Mouse (Mus musculus): Measurements from ENCODE around the gene Scd3. TPM values are rescaled to one million over a fixed set of nuclear protein-coding genes. Genes with fewer than 3 reads are reported as not detected.
"Not testable (repeated sequence)": the region's sequence is repeated elsewhere in the genome, so short reads cannot be mapped to it uniquely, and the experiment has no call there.

Scd3 gene
- polyA plus RNA-seq, 1 experiment from 2014 or later, result 0.12 TPM

DNA sequence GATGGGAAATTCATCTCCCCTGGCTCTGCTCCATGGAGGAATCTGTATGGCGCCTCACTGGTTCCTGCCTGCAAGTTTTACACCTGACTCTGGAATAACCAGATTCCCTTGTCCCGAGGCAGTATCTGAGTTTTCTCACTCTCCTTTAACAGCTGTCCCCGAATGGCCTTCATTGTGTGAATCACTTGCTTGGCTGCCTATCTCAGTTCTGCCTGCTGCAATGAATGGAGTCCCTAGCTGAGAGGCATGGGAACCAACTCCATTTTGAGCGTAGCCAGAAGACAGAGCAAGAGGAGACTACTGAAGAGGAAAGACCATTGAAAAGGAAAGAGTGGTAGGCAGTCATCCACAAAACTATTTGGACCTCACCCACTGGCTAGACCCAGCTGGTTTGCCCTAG is 70.6 kb downstream of the Scd3 start:
- H3K27me3 ChIP-seq (ENCODE audit: control insufficient read depth, insufficient read depth, low read length), result no peaks in the 10 kb centered on the region
- H3K9ac ChIP-seq (ENCODE audit: low read depth, low read length), result no peak overlapping the region
- no peaks in the 10 kb centered on the region for H3K4me1 ChIP-seq (ENCODE audit: control insufficient read depth, insufficient read depth, low read length)
- H3K36me3 ChIP-seq (ENCODE audit: control insufficient read depth, insufficient read depth, low read length), result no peaks in the 10 kb centered on the region
- H3K4me3 ChIP-seq (ENCODE audit: low read length), result no peak overlapping the region
- 81% methylated on average over 4 of the region's 4 CpGs for WGBS
- ATAC-seq (ENCODE audit: low FRiP score, low TSS enrichment), result no peak
- H3K27ac ChIP-seq (ENCODE audit: low read depth, low read length), result no peak overlapping the region
- no peaks in the 10 kb centered on the region for H3K9me3 ChIP-seq (ENCODE audit: control insufficient read depth, low read length)
- H3K4me2 ChIP-seq (replicated peaks; ENCODE audit: low read depth, low read length), result no peak overlapping the region

DNA sequence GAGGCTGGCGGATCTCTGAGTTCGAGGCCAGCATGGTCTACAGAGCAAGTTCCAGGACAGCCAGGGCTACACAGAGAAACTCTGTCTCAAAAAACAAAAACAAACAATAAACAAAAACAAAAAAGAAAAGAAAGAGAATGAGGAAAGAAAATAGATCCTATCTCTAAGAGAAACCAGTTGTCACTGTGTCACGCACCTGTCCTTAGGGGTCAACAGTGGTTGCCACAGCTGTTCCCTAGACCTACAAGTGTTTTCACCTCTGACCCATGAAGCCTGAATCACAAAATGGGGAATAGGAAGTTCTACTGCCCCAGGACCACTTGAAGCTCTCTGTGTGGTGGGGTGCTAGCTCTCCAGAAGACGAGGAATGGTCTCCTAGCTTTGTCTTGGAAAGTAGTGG is 71.4 kb downstream of the Scd3 start:
- Histone ChIP-seq H3K4me3 (ENCODE audit: low read length) (no peak overlapping the region), H3K4me2 (replicated peaks; ENCODE audit: low read depth, low read length) (no peak overlapping the region), H3K27me3 (ENCODE audit: control insufficient read depth, insufficient read depth, low read length) (no peaks in the 10 kb centered on the region), H3K27ac (ENCODE audit: low read depth, low read length) (no peak overlapping the region), H3K36me3 (ENCODE audit: control insufficient read depth, insufficient read depth, low read length) (no peaks in the 10 kb centered on the region), H3K4me1 (ENCODE audit: control insufficient read depth, insufficient read depth, low read length) (no peaks in the 10 kb centered on the region), H3K9me3 (ENCODE audit: control insufficient read depth, low read length) (no peaks in the 10 kb centered on the region), H3K9ac (ENCODE audit: low read depth, low read length) (no peak overlapping the region)
- ATAC-seq (ENCODE audit: low FRiP score, low TSS enrichment), result no peak
- 94% methylated on average over 4 of the region's 4 CpGs for WGBS

- Histone ChIP-seq H3K4me3 (ENCODE audit: low read length) (no peak overlapping the region), H3K36me3 (ENCODE audit: control insufficient read depth, insufficient read depth, low read length) (no peaks in the 10 kb centered on the region), H3K27me3 (ENCODE audit: control insufficient read depth, insufficient read depth, low read length) (no peaks in the 10 kb centered on the region), H3K9ac (ENCODE audit: low read depth, low read length) (no peak overlapping the region), H3K4me1 (ENCODE audit: control insufficient read depth, insufficient read depth, low read length) (peaks cover 3% of the 10 kb centered on the region), H3K4me2 (replicated peaks; ENCODE audit: low read depth, low read length) (no peak overlapping the region), H3K9me3 (ENCODE audit: control insufficient read depth, low read length) (no peaks in the 10 kb centered on the region), H3K27ac (ENCODE audit: low read depth, low read length) (no peak overlapping the region)
- ATAC-seq (ENCODE audit: low FRiP score, low TSS enrichment), result no peak
- WGBS, result 86% methylated on average over 1 of the region's 1 CpGs
Measured at GRCm38 (mm10) chr19:44275418-44275817, 72.3 kb downstream of the Scd3 start.

DNA sequence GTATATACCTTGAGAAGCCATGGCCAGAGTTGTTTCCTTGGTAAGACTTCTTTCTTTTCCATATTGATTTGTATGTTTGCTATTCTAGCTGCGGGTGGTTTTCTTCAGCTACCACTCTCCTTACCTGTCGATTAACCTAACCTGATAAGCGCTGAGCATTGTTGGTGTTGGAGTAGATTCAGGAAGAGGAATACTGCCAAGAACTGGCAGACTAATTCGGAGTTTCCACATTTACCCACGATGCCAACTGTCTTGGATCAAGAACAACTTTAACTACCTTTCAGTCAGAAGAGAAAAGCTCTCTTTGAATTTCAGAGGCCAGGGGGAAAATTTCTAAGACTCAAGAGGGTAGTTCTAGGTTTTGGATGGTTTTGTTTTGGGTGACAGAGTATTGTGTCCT is 73.8 kb downstream of the Scd3 start:
- Histone ChIP-seq H3K4me2 (replicated peaks; ENCODE audit: low read depth, low read length) (no peak overlapping the region), H3K27me3 (ENCODE audit: control insufficient read depth, insufficient read depth, low read length) (no peaks in the 10 kb centered on the region), H3K27ac (ENCODE audit: low read depth, low read length) (no peak overlapping the region), H3K4me3 (ENCODE audit: low read length) (no peak overlapping the region), H3K36me3 (ENCODE audit: control insufficient read depth, insufficient read depth, low read length) (no peaks in the 10 kb centered on the region), H3K9ac (ENCODE audit: low read depth, low read length) (no peak overlapping the region), H3K9me3 (ENCODE audit: control insufficient read depth, low read length) (no peaks in the 10 kb centered on the region), H3K4me1 (ENCODE audit: control insufficient read depth, insufficient read depth, low read length) (peaks cover 14% of the 10 kb centered on the region)
- WGBS, result 89% methylated on average over 5 of the region's 5 CpGs
- ATAC-seq (ENCODE audit: low FRiP score, low TSS enrichment), result no peak

GRCm38 (mm10) chr19:44277931-44278330 is 74.9 kb downstream of the Scd3 start:
- ATAC-seq (ENCODE audit: low FRiP score, low TSS enrichment), result no peak
- Histone ChIP-seq H3K4me3 (ENCODE audit: low read length) (no peak overlapping the region), H3K4me2 (replicated peaks; ENCODE audit: low read depth, low read length) (no peak overlapping the region), H3K27me3 (ENCODE audit: control insufficient read depth, insufficient read depth, low read length) (no peaks in the 10 kb centered on the region), H3K9me3 (ENCODE audit: control insufficient read depth, low read length) (no peaks in the 10 kb centered on the region), H3K27ac (ENCODE audit: low read depth, low read length) (no peak overlapping the region), H3K4me1 (ENCODE audit: control insufficient read depth, insufficient read depth, low read length) (peaks cover 20% of the 10 kb centered on the region), H3K36me3 (ENCODE audit: control insufficient read depth, insufficient read depth, low read length) (no peaks in the 10 kb centered on the region), H3K9ac (ENCODE audit: low read depth, low read length) (no peak overlapping the region)
- 89% methylated on average over 8 of the region's 8 CpGs for WGBS

- peak overlapping the region; percentile 77 for H3K27ac ChIP-seq (ENCODE audit: low read depth, low read length)
- no peak for ATAC-seq (ENCODE audit: low FRiP score, low TSS enrichment)
- no peak overlapping the region for H3K4me2 ChIP-seq (replicated peaks; ENCODE audit: low read depth, low read length)
- peaks cover 36% of the 10 kb centered on the region for H3K4me1 ChIP-seq (ENCODE audit: control insufficient read depth, insufficient read depth, low read length)
- WGBS, result 4% methylated on average over 6 of the region's 6 CpGs
- no peak overlapping the region for H3K4me3 ChIP-seq (ENCODE audit: low read length)
- no peak overlapping the region for H3K9ac ChIP-seq (ENCODE audit: low read depth, low read length)
- no peaks in the 10 kb centered on the region for H3K36me3 ChIP-seq (ENCODE audit: control insufficient read depth, insufficient read depth, low read length)
- H3K27me3 ChIP-seq (ENCODE audit: control insufficient read depth, insufficient read depth, low read length), result no peaks in the 10 kb centered on the region
- no peaks in the 10 kb centered on the region for H3K9me3 ChIP-seq (ENCODE audit: control insufficient read depth, low read length)
Measured at GRCm38 (mm10) chr19:44280755-44281154, 77.7 kb downstream of the Scd3 start.

GRCm38 (mm10) chr19:44281825-44282447 is 78.9 kb downstream of the Scd3 start:
- not testable (repeated sequence) for H3K27me3 ChIP-seq (ENCODE audit: control insufficient read depth, insufficient read depth, low read length); H3K36me3 ChIP-seq (ENCODE audit: control insufficient read depth, insufficient read depth, low read length); H3K9me3 ChIP-seq (ENCODE audit: control insufficient read depth, low read length); ATAC-seq (ENCODE audit: low FRiP score, low TSS enrichment); H3K4me3 ChIP-seq (ENCODE audit: low read length); H3K9ac ChIP-seq (ENCODE audit: low read depth, low read length); H3K4me2 ChIP-seq (replicated peaks; ENCODE audit: low read depth, low read length)
- H3K4me1 ChIP-seq (ENCODE audit: control insufficient read depth, insufficient read depth, low read length), result peaks cover 36% of the 10 kb centered on the region
- H3K27ac ChIP-seq (ENCODE audit: low read depth, low read length), result 0 out of 2 replicates have a peak overlapping the region, but pooled peaks have one; percentile 43
- WGBS, result 40% methylated on average over 1 of the region's 1 CpGs

DNA sequence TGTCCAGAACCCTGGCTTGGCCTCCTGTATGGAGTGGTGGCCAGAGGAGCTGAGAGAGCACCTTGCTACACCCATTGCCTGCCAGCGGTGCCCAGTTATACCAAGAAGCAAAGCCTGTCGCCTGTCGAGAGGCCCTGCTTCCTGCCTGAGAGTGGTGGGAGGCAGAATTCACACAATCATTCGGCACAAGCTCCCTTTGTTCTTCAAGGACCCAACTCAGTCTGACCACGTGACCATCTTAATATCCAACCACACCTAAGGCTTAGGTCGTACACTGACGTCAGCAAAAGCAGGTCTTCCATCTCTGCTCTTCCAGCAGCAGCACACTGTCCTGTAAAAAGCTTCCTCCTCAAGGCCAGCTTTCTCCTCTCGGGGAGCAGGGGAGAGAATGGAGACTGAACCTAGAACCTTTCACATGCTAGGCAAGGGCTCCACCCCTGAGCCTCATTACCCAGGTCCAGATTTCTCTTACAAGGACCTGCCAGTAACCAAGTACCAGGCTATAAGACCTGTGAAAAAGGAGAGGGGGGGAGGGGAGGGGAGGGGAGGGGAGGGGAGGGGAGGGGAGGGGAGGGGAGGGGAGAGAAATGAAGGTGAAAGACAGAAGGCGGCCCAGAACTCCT is 79.6 kb downstream of the Scd3 start:
- H3K27ac ChIP-seq (ENCODE audit: low read depth, low read length), result peak overlapping the region; percentile 43; the same call in 1 of the 2 replicates
- peaks cover 40% of the 10 kb centered on the region for H3K4me1 ChIP-seq (ENCODE audit: control insufficient read depth, insufficient read depth, low read length)
- no peak for ATAC-seq (ENCODE audit: low FRiP score, low TSS enrichment)
- H3K9ac ChIP-seq (ENCODE audit: low read depth, low read length), result no peak overlapping the region
- 27% methylated on average over 9 of the region's 9 CpGs for WGBS
- H3K4me2 ChIP-seq (replicated peaks; ENCODE audit: low read depth, low read length), result no peak overlapping the region
- H3K36me3 ChIP-seq (ENCODE audit: control insufficient read depth, insufficient read depth, low read length), result no peaks in the 10 kb centered on the region
- H3K4me3 ChIP-seq (ENCODE audit: low read length), result no peak overlapping the region
- H3K27me3 ChIP-seq (ENCODE audit: control insufficient read depth, insufficient read depth, low read length), result no peaks in the 10 kb centered on the region
- no peaks in the 10 kb centered on the region for H3K9me3 ChIP-seq (ENCODE audit: control insufficient read depth, low read length)

- H3K9ac ChIP-seq (ENCODE audit: low read depth, low read length), result peak overlapping the region; percentile 14; the same call in 1 of the 2 replicates
- H3K4me3 ChIP-seq (ENCODE audit: low read length), result peak overlapping the region; percentile 41
- no peaks in the 10 kb centered on the region for H3K27me3 ChIP-seq (ENCODE audit: control insufficient read depth, insufficient read depth, low read length)
- 23% methylated on average over 15 of the region's 15 CpGs for WGBS
- peak overlapping the region; percentile 77 for H3K4me2 ChIP-seq (replicated peaks; ENCODE audit: low read depth, low read length)
- H3K4me1 ChIP-seq (ENCODE audit: control insufficient read depth, insufficient read depth, low read length), result peaks cover 42% of the 10 kb centered on the region
- H3K9me3 ChIP-seq (ENCODE audit: control insufficient read depth, low read length), result no peaks in the 10 kb centered on the region
- H3K27ac ChIP-seq (ENCODE audit: low read depth, low read length), result peak overlapping the region; percentile 94
- ATAC-seq (ENCODE audit: low FRiP score, low TSS enrichment), result no peak; the same call in 1 of the 2 replicates
- no peaks in the 10 kb centered on the region for H3K36me3 ChIP-seq (ENCODE audit: control insufficient read depth, insufficient read depth, low read length)
Measured at GRCm38 (mm10) chr19:44283157-44284024, 80.3 kb downstream of the Scd3 start.

Data from kidney, embryonic 14.5 days (tissue).